Mouse (Mus musculus): ENCODE data around the gene Zfp646. TPM values are rescaled to one million over a fixed set of nuclear protein-coding genes. Genes with fewer than 3 reads are reported as not detected.

The Zfp646 gene
- total and polyA plus RNA-seq, 3 experiments: 36.7 to 58.5 (median 45.0) TPM

DNA sequence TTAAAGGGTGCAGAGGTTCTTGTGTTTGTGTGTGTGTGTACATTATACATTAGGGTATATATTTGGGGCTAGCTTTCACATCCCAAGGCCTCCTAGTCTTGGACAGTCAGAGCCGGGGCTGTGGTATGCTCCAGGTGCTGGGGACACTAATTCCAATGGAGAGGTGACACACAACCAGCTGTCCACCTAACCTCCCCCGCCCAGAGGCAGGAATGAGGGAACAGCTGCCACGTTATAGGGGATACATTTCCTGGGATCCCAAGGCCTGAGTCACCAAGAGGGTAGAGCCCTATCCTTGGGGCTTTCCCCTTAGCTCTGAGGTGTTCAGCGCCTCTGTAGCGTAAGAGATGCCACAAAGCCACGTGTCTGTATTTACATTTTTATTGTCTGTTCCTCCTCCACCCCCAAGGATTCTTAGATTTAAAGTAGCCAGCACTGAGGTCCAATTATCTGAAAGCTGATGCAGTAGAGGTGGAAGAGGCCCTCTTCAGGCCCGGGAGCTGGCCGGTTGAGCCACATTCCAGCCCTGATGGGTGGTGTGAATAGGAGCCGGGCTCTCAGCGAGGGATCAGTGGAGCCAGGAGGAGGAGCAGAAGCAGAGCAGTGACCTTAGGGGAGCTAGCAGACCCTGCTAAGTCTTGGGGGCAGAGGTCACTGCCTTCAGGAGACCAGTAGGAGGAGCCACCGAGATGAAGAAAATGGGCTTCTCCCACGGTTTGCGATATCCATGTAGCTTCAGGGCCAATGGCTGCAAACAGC, 56.4 kb downstream of the Zfp646 start:
- no peak for DNase-seq (ENCODE audit: low spot score)
- no peak for TF ChIP-seq GATA2 (IDR thresholded peaks at IDR 0.05; ENCODE audit: borderline replicate concordance, low read depth, low read length)
- TF ChIP-seq TAL1 (conservative IDR thresholded peaks at IDR 0.05; ENCODE audit: low read depth, low read length): no peak
- no peak for TF ChIP-seq CTCF (IDR thresholded peaks at IDR 0.05; ENCODE audit: low read depth, low read length)
- no peak for ATAC-seq (ENCODE audit: extremely low read depth, insufficient number of reproducible peaks, low FRiP score, poor library complexity, severe bottlenecking)
- no peaks in the 10 kb centered on the region for H3K9me3 ChIP-seq (replicated peaks)
- no peak overlapping the region for H3K4me3 ChIP-seq (ENCODE audit: low read depth, low read length)
- H3K36me3 ChIP-seq (replicated peaks): peaks cover 7% of the 10 kb centered on the region
- peaks cover 14% of the 10 kb centered on the region for H3K27me3 ChIP-seq (ENCODE audit: insufficient read depth, low read length)
- peaks cover 44% of the 10 kb centered on the region for H3K4me1 ChIP-seq (ENCODE audit: insufficient read depth, low read depth, low read length)

DNA sequence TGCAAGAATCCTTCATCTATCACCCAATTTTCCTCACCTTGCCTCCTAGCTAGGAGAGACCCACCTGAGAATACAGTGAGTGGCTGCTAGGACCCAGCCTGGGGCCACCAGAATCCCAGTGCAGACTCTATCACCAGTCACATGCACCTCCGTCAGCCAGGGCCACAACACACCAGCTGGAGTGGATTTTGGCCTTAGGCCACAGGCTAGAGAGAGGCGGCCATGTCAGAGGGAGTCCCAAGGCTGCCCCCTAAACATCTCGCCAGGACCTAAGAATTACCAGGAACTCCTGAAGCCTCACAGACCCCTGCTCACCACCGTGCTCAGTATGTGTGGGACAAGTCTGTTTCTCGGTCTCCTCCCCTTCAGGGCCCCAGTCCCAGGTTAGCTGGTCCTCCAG, 58.1 kb downstream of the Zfp646 start:
- Histone ChIP-seq H3K4me3 (ENCODE audit: low read depth, low read length) (no peak overlapping the region), H3K27me3 (ENCODE audit: insufficient read depth, low read length) (peaks cover 18% of the 10 kb centered on the region), H3K4me1 (ENCODE audit: insufficient read depth, low read depth, low read length) (peaks cover 44% of the 10 kb centered on the region), H3K36me3 (replicated peaks) (no peaks in the 10 kb centered on the region), H3K9me3 (replicated peaks) (no peaks in the 10 kb centered on the region)
- DNase-seq (ENCODE audit: low spot score) (no peak), ATAC-seq (ENCODE audit: extremely low read depth, insufficient number of reproducible peaks, low FRiP score, poor library complexity, severe bottlenecking) (no peak)
- TF ChIP-seq GATA2 (IDR thresholded peaks at IDR 0.05; ENCODE audit: borderline replicate concordance, low read depth, low read length): no peak
- no peak for TF ChIP-seq CTCF (IDR thresholded peaks at IDR 0.05; ENCODE audit: low read depth, low read length)
- TF ChIP-seq TAL1 (conservative IDR thresholded peaks at IDR 0.05; ENCODE audit: low read depth, low read length): no peak
- TF ChIP-seq GATA1 (IDR thresholded peaks at IDR 0.05; ENCODE audit: borderline replicate concordance, low read length): no peak
- no peak for TF ChIP-seq POLR2AphosphoS5 (IDR thresholded peaks at IDR 0.05; ENCODE audit: insufficient replicate concordance, low read depth, low read length)

DNA sequence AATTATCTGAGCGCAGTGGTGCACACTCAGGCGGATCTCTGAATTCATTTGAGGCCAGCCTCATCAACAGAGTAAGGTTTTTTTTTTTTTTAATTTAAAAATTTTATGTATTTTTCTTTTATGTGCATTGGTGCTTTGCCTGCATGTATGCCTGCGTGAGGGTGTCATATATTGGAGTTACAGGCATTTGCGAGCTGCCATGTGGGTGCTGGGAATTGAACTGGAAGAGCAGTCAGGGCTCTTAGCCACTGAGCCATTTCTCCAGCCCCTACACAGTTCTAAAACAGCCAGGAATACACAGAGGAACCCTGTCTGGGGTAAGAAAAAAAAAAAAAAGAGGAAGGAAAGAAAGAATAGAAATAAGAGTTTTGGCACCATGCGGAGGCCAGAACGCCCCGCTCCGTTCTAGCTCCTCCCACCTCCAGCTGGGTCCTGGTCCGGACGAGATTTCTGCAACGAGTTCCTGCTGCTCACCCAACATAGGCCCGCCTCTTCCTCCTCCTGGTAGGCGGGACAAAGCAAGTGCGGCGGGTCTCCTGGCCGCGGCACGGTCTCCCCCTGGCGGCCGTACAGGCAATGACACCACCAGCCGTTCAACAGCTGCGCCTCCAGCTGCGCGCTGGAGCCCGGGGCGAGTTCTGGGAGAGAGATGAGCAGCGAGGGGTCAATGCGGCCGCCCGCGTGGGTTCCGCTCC, 59.2 kb downstream of the Zfp646 start:
- Histone ChIP-seq H3K4me3 (ENCODE audit: low read depth, low read length) (peak overlapping the region; percentile 88), H3K36me3 (replicated peaks) (no peaks in the 10 kb centered on the region), H3K27me3 (ENCODE audit: insufficient read depth, low read length) (peaks cover 12% of the 10 kb centered on the region), H3K9me3 (replicated peaks) (no peaks in the 10 kb centered on the region), H3K4me1 (ENCODE audit: insufficient read depth, low read depth, low read length) (peaks cover 36% of the 10 kb centered on the region)
- DNase-seq (ENCODE audit: low spot score): peak; percentile 99
- TF ChIP-seq GATA1 (IDR thresholded peaks at IDR 0.05; ENCODE audit: borderline replicate concordance, low read length): no peak
- no peak for TF ChIP-seq GATA2 (IDR thresholded peaks at IDR 0.05; ENCODE audit: borderline replicate concordance, low read depth, low read length)
- TF ChIP-seq TAL1 (conservative IDR thresholded peaks at IDR 0.05; ENCODE audit: low read depth, low read length): no peak
- TF ChIP-seq POLR2AphosphoS5 (IDR thresholded peaks at IDR 0.05; ENCODE audit: insufficient replicate concordance, low read depth, low read length): no peak
- peak; percentile 88 for TF ChIP-seq CTCF (IDR thresholded peaks at IDR 0.05; ENCODE audit: low read depth, low read length)
- peak; percentile 99 for ATAC-seq (ENCODE audit: extremely low read depth, insufficient number of reproducible peaks, low FRiP score, poor library complexity, severe bottlenecking)

Other genes starting within 250 kb of the Zfp646 start
Only the 20 nearest of the 23 such genes appear.
- gene Ctf1, start 163.5 kb upstream of the Zfp646 start, total RNA-seq (2014; fragmentation: Nextera tagmentation): 5.3 and 9.6 TPM in 2 replicates
- gene Ctf1, start 163.5 kb upstream of the Zfp646 start, total RNA-seq (2017): 0.41 and 2.3 TPM in 2 replicates
- 1.7 and 2.2 TPM in 2 replicates for gene Ctf1, start 163.5 kb upstream of the Zfp646 start, polyA plus RNA-seq (2012)
- gene Ctf2, start 144.1 kb upstream of the Zfp646 start, total RNA-seq (2014; fragmentation: Nextera tagmentation): not detected in 2 replicates
- gene Ctf2, start 144.1 kb upstream of the Zfp646 start, total RNA-seq (2017): 0.16 TPM in 1 of 2 replicates, not detected in the other
- gene Ctf2, start 144.1 kb upstream of the Zfp646 start, polyA plus RNA-seq (2012): not detected in 2 replicates
- 6.4 and 6.9 TPM in 2 replicates for gene Fbxl19, start 131.7 kb upstream of the Zfp646 start, total RNA-seq (2014; fragmentation: Nextera tagmentation)
- gene Fbxl19, start 131.7 kb upstream of the Zfp646 start, total RNA-seq (2017): 15.1 and 18.8 TPM in 2 replicates
- 54.4 and 58.5 TPM in 2 replicates for gene Fbxl19, start 131.7 kb upstream of the Zfp646 start, polyA plus RNA-seq (2012)
- 27.4 and 27.7 TPM in 2 replicates for gene Orai3, start 106.4 kb upstream of the Zfp646 start, total RNA-seq (2014; fragmentation: Nextera tagmentation)
- gene Orai3, start 106.4 kb upstream of the Zfp646 start, total RNA-seq (2017): 47.1 and 53.8 TPM in 2 replicates
- 30.2 and 43.1 TPM in 2 replicates for gene Orai3, start 106.4 kb upstream of the Zfp646 start, polyA plus RNA-seq (2012)
- gene Setd1a, start 99.6 kb upstream of the Zfp646 start, total RNA-seq (2014; fragmentation: Nextera tagmentation): 104 and 115 TPM in 2 replicates
- 9.1 and 10.0 TPM in 2 replicates for gene Setd1a, start 99.6 kb upstream of the Zfp646 start, total RNA-seq (2017)
- gene Setd1a, start 99.6 kb upstream of the Zfp646 start, polyA plus RNA-seq (2012): 103 and 118 TPM in 2 replicates
- 4.7 and 8.4 TPM in 2 replicates for gene Gm49388, start 90.6 kb upstream of the Zfp646 start, total RNA-seq (2014; fragmentation: Nextera tagmentation)
- 0.23 TPM in 1 of 2 replicates, not detected in the other for gene Gm49388, start 90.6 kb upstream of the Zfp646 start, total RNA-seq (2017)
- 0.12 and 1.1 TPM in 2 replicates for gene Gm49388, start 90.6 kb upstream of the Zfp646 start, polyA plus RNA-seq (2012)
- 11.2 and 17.2 TPM in 2 replicates for gene Hsd3b7, start 75.6 kb upstream of the Zfp646 start, total RNA-seq (2014; fragmentation: Nextera tagmentation)
- 42.3 and 52.1 TPM in 2 replicates for gene Hsd3b7, start 75.6 kb upstream of the Zfp646 start, total RNA-seq (2017)
- gene Hsd3b7, start 75.6 kb upstream of the Zfp646 start, polyA plus RNA-seq (2012): 10.6 and 19.7 TPM in 2 replicates
- gene Stx4a, start 51.9 kb upstream of the Zfp646 start, total RNA-seq (2014; fragmentation: Nextera tagmentation): 26.9 and 36.0 TPM in 2 replicates
- 46.1 and 55.7 TPM in 2 replicates for gene Stx4a, start 51.9 kb upstream of the Zfp646 start, total RNA-seq (2017)
- gene Stx4a, start 51.9 kb upstream of the Zfp646 start, polyA plus RNA-seq (2012): 64.9 and 69.9 TPM in 2 replicates
- gene Stx1b, start 51.7 kb upstream of the Zfp646 start, total RNA-seq (2014; fragmentation: Nextera tagmentation): 0.15 and 0.24 TPM in 2 replicates
- gene Stx1b, start 51.7 kb upstream of the Zfp646 start, total RNA-seq (2017): 0.06 and 0.16 TPM in 2 replicates
- gene Stx1b, start 51.7 kb upstream of the Zfp646 start, polyA plus RNA-seq (2012): 0.02 and 0.10 TPM in 2 replicates
- gene Zfp668, start 607 bp downstream of the Zfp646 start, total RNA-seq (2014; fragmentation: Nextera tagmentation): 9.2 and 14.9 TPM in 2 replicates
- gene Zfp668, start 607 bp downstream of the Zfp646 start, total RNA-seq (2017): 4.2 and 5.7 TPM in 2 replicates
- 33.9 and 39.5 TPM in 2 replicates for gene Zfp668, start 607 bp downstream of the Zfp646 start, polyA plus RNA-seq (2012)
- gene Prss53, start 14.7 kb downstream of the Zfp646 start, total RNA-seq (2014; fragmentation: Nextera tagmentation): 0.58 TPM in 1 of 2 replicates, not detected in the other
- 0.29 and 0.38 TPM in 2 replicates for gene Prss53, start 14.7 kb downstream of the Zfp646 start, total RNA-seq (2017)
- gene Prss53, start 14.7 kb downstream of the Zfp646 start, polyA plus RNA-seq (2012): 0.76 and 0.80 TPM in 2 replicates
- gene Gm21974, start 19.2 kb downstream of the Zfp646 start, total RNA-seq (2014; fragmentation: Nextera tagmentation): not detected in 2 replicates
- not detected in 2 replicates for gene Gm21974, start 19.2 kb downstream of the Zfp646 start, total RNA-seq (2017)
- gene Gm21974, start 19.2 kb downstream of the Zfp646 start, polyA plus RNA-seq (2012): not detected in 2 replicates
- 53.0 and 68.8 TPM in 2 replicates for gene Vkorc1, start 19.4 kb downstream of the Zfp646 start, total RNA-seq (2014; fragmentation: Nextera tagmentation)
- gene Vkorc1, start 19.4 kb downstream of the Zfp646 start, total RNA-seq (2017): 8.9 and 11.0 TPM in 2 replicates
- 12.6 and 16.7 TPM in 2 replicates for gene Vkorc1, start 19.4 kb downstream of the Zfp646 start, polyA plus RNA-seq (2012)
- 73.4 and 80.0 TPM in 2 replicates for gene Bckdk, start 27.9 kb downstream of the Zfp646 start, total RNA-seq (2014; fragmentation: Nextera tagmentation)
- gene Bckdk, start 27.9 kb downstream of the Zfp646 start, total RNA-seq (2017): 40.4 and 49.2 TPM in 2 replicates
- 114 and 134 TPM in 2 replicates for gene Bckdk, start 27.9 kb downstream of the Zfp646 start, polyA plus RNA-seq (2012)
- 39.0 and 45.1 TPM in 2 replicates for gene Kat8, start 36.3 kb downstream of the Zfp646 start, total RNA-seq (2014; fragmentation: Nextera tagmentation)
- 44.0 and 44.5 TPM in 2 replicates for gene Kat8, start 36.3 kb downstream of the Zfp646 start, total RNA-seq (2017)
- 6.8 and 7.4 TPM in 2 replicates for gene Kat8, start 36.3 kb downstream of the Zfp646 start, polyA plus RNA-seq (2012)
- not detected in 2 replicates for gene Prss8, start 53.9 kb downstream of the Zfp646 start, total RNA-seq (2014; fragmentation: Nextera tagmentation)
- 0.05 TPM in 1 of 2 replicates, not detected in the other for gene Prss8, start 53.9 kb downstream of the Zfp646 start, total RNA-seq (2017)
- gene Prss8, start 53.9 kb downstream of the Zfp646 start, polyA plus RNA-seq (2012): not detected in 2 replicates
- gene Prss36, start 70.5 kb downstream of the Zfp646 start, total RNA-seq (2014; fragmentation: Nextera tagmentation): 4.0 and 5.4 TPM in 2 replicates
- gene Prss36, start 70.5 kb downstream of the Zfp646 start, total RNA-seq (2017): 0.76 and 4.9 TPM in 2 replicates
- 8.5 and 8.9 TPM in 2 replicates for gene Prss36, start 70.5 kb downstream of the Zfp646 start, polyA plus RNA-seq (2012)
- 211 and 218 TPM in 2 replicates for gene Fus, start 91.2 kb downstream of the Zfp646 start, total RNA-seq (2014; fragmentation: Nextera tagmentation)
- 34.6 and 45.5 TPM in 2 replicates for gene Fus, start 91.2 kb downstream of the Zfp646 start, total RNA-seq (2017)
- gene Fus, start 91.2 kb downstream of the Zfp646 start, polyA plus RNA-seq (2012): 568 and 604 TPM in 2 replicates
- gene Pycard, start 117.6 kb downstream of the Zfp646 start, total RNA-seq (2014; fragmentation: Nextera tagmentation): 2.0 and 2.4 TPM in 2 replicates
- 3.3 and 3.5 TPM in 2 replicates for gene Pycard, start 117.6 kb downstream of the Zfp646 start, total RNA-seq (2017)
- gene Pycard, start 117.6 kb downstream of the Zfp646 start, polyA plus RNA-seq (2012): 1.2 and 1.3 TPM in 2 replicates
- not detected in 2 replicates for gene Trim72, start 127.7 kb downstream of the Zfp646 start, total RNA-seq (2014; fragmentation: Nextera tagmentation)
- 0.06 and 0.16 TPM in 2 replicates for gene Trim72, start 127.7 kb downstream of the Zfp646 start, total RNA-seq (2017)
- 0.03 and 0.04 TPM in 2 replicates for gene Trim72, start 127.7 kb downstream of the Zfp646 start, polyA plus RNA-seq (2012)

All from G1E (cell line).